Mouse (Mus musculus) heart, postnatal 4 days (tissue): Measurements from ENCODE around the gene Unc5a. TPM values are rescaled to one million over a fixed set of nuclear protein-coding genes. Genes with fewer than 3 reads are reported as not detected.

Experiments used
- DNase-seq: peaks from one replicate; pipeline ENCODE4 v3.0.0; 2021
- total RNA-seq, 2 experiments: library from RNA; stranded (reverse); gene quantifications; 2 replicates each; pipeline ENCODE4 v1.2.3; 2021

Unc5a gene
- total RNA-seq, 2 experiments from 2014 or later, result 1.3 to 1.4 TPM

- peak; percentile 14 for DNase-seq
Observed at GRCm38 (mm10) chr13:54955695-54956471, 6.7 kb downstream of the Unc5a start.

DNA sequence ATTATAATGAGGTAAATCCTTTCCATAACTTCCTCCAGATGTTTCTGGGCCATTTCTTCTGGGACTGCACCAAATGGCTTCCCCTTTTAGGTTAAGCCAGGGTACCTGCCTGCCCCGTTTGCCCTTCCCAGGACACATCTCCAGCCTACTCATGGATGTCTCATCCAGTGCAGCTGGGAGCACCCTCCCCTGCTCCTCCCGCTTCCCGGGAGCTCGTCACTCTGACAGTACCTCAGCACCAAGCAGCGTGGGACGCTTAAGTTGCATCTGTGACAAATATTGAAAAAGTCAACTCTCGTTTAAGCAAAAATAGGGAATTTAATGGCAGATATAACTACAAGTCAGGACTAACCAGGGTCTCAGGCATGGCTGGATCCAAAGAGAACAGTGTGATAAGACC, 8.1 kb downstream of the Unc5a start:
- DNase-seq, result no peak

DNA sequence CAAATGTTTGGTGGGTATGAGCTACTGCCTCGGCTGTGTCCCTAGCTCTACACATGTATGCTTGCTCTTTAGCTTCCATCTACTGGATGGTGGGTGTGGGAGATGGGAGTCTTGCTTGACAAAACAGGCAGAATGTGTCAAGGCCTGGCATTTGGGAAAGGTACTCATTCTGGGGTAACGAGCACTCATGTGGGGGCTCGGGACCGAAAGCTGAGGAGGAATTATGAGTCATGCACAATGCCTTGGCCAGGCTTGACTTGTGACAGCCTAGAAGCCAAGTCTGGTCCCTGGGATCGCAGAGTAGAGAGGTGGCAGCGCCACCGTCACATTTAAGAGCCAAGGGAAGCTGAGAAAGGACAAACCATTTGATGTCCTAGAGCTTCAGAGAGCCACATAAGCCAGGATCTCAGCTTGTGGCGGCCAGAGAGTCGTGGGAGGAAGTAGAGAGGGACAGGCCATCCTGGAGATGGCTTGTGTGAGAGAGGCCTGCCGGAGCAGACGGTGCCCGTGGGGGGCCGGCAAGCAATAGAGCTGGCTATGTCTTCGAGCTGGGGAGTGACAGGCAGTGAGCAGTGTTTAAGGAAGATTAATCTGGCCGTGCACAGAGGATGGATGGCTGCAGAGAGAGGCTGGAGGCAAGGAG, 10.0 kb downstream of the Unc5a start:
- DNase-seq, result no peak

DNA sequence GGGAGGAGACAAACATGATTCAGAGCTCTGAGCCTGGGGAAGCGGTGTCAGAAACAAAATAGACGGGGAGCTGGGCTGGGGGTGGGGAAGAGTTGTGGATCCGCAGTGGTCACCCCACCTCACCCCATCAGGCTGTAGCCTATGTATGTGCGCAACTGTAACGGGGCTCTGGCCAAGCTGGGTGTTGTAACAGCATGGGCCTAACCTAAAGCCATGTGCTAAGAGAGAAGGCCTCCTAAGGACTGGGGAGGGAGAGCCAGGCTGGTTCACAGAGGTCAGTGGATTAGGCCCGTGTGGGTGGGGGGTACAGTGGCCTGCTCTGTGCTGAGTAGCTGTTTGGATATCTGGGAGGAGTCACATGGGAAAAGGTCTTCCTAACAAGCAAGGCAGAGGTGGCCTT, 10.6 kb downstream of the Unc5a start:
- no peak for DNase-seq

GRCm38 (mm10) chr13:54960491-54960890, 11.3 kb downstream of the Unc5a start:
- no peak for DNase-seq

DNA sequence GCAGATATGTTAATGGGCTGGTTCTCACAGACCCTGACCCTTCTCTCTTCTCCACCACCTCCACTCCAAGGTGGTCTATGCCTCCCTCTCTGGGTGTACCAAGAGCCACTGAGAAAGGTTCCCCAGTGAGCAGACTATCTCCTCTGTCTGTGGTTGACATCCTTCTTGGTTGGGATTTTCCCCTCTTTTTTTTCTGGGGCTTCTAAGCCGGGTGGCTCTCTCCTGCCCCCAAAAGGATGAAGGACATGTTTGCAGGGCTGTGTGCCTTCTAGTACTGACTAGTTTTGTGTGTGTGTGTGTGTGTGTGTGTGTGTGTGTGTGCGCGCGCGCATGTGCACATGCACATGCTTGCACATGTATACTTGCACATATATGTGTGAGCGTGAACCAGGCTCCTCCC, 16.0 kb downstream of the Unc5a start:
- no peak for DNase-seq

- DNase-seq, result no peak
Observed at GRCm38 (mm10) chr13:54967501-54967900, 18.3 kb downstream of the Unc5a start.

- DNase-seq, result no peak
Observed at GRCm38 (mm10) chr13:54968636-54969035, 19.4 kb downstream of the Unc5a start.

DNA sequence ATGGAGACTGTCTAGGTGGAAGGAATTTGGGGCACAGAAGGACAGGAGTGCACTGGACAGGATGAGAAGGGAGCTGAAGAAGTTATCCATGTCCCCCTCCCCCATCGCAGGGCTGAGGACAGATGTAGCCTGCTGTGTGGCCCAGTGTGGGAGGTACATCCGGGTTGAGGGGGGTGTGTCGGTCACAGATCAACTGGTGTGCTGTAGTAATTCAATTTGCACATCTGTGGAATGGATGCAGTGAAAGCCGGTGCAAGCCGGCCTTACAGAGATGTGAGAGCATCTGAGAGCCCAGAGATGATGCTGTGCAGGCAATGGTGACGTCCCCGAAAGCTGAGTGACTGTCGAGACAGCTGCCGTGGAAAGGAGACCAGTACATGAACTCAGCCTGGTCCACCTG, 20.3 kb downstream of the Unc5a start:
- DNase-seq, result no peak

DNA sequence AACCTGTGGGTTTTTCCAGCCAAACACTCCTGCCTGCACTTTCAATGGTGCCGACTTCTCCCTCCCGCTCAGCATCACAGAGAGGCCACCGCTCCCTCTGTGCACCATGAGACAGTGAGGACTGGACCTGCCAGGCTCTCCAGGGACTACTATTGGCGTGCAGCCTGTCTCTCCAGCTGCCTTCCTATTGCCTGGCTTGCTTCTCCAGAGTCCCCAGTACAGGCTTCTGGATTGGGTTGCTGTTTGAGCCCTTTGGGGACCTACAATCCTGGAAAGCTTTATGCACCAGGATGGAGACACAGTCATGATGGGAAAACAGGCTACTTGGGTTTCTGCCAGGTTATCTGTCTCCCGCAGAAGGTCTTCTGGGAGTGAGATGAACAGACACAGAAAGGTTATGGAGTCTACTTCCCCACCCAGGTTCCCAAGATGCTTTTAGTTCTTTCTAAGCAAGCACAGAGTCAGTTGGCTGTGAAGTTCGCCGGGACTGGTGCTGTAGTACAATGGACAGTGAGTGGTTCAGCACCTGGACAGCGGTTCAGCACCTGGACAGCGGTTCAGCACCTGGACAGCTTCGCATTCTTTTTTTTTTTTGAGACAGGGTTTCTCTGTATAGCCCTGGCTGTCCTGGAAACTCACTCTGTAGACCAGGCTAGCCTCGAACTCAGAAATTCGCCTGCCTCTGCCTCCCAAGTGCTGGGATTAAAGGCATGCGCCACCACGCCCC, 21.5 kb downstream of the Unc5a start:
- DNase-seq, result peak; percentile 79

- no peak for DNase-seq
Observed at GRCm38 (mm10) chr13:54975546-54975945, 26.3 kb downstream of the Unc5a start.

DNA sequence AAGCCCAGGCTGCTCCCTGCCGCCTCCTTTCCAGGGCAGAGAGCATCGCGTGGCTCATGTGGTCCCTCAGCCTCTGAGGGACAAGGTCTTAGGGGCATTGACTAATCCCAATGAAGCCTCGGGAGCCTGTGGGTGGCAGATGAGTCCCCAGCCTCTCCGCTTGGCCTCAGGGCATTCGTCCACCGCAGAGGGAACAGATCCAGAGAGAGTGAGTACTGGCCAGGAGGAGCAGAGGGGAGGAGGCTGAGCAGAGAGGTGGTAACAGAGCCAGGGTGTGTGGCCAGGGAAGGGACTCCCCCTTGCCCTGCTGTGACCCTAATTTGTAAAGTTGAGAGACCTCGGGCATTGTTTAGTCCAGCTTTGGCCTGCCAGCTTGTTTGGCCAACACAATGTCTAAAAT, 29.6 kb downstream of the Unc5a start:
- DNase-seq, result no peak

DNA sequence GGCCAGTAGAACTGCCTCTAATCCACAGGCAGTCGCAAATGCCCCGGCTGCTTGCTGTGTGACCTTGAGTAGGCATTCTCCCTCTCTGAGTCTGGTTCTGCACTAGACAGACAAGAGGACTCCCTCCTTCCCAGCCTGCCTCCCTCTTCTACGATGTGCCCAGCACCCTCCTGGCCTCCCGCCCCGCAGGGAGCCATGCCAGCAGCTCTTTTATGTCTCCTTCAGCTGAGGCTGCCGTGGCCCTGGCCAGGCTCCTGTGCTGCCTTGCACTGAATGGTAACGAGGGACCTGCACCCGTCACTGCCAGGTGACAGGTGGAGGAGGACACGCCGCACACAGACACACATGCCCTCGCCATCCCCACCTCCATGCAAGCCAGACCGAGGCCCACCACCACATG, 31.7 kb downstream of the Unc5a start:
- no peak for DNase-seq

DNA sequence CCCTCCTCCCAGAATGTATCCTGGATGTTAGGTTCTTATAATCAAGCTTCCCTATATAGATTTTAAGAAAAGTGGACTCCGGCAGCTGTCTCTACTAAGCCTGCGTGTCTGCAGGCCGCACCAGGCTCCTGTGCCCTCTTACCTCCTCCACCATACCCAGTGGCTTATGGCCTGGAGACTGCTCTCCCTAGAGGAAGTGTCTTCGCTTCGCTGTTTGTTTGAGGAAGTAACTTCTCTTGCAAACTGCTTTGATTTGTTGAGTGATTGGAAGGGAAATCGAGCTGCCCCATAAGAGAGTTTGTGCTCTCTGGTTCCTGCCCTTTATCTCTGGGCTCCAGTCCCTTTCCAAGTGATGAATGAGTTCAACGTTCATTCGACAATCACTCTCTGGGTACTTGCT, 33.8 kb downstream of the Unc5a start:
- DNase-seq, result no peak

GRCm38 (mm10) chr13:54983614-54984013, 34.4 kb downstream of the Unc5a start:
- no peak for DNase-seq

- no peak for DNase-seq
Observed at GRCm38 (mm10) chr13:54987405-54987804, 38.2 kb downstream of the Unc5a start.

- no peak for DNase-seq
Observed at GRCm38 (mm10) chr13:54988181-54988760, 39.1 kb downstream of the Unc5a start.

- no peak for DNase-seq
Observed at GRCm38 (mm10) chr13:54992215-54992614, 43.0 kb downstream of the Unc5a start.

DNA sequence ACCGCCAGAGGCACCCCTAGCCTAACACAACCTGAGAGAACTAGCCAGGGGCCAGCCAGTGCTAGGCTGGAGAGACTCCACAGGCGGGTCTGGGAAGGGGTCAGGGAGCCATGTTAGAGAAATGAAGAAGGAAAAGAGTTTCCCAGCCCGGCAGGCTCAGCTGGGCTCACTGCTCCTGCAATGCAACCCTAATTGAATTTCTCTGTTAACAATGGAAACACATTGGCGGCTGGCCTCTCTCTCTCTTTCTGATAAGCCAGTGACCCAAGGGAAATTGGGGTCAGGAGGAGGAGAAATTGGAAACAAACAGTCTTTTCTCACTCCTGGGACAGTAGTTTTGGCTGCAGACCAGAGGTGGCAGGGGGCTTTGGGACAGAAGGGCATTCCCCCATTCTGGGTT, 45.4 kb downstream of the Unc5a start:
- DNase-seq, result no peak

- DNase-seq, result no peak
Observed at GRCm38 (mm10) chr13:54995161-54995560, 46.0 kb downstream of the Unc5a start.

DNA sequence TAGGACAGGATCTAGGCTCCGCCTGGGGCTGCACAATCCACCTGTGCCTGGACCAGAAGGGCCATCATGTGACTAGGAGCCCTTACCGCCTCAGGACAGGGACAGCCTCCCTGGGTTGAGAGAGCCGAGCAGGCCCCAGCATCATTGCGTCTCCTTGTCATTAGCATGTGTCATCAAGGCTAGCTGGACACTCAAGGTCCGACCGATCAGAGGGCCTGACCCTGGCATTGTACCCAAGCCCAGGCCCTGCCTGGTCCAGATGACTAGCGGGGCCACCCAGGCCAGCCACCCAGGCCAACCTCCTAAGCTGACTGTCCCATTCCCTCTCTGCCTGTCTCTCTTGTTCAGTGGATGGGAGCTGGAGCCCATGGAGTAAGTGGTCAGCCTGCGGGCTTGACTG, 48.4 kb downstream of the Unc5a start:
- no peak for DNase-seq

GRCm38 (mm10) chr13:55000433-55000832, 51.2 kb downstream of the Unc5a start:
- no peak for DNase-seq

DNA sequence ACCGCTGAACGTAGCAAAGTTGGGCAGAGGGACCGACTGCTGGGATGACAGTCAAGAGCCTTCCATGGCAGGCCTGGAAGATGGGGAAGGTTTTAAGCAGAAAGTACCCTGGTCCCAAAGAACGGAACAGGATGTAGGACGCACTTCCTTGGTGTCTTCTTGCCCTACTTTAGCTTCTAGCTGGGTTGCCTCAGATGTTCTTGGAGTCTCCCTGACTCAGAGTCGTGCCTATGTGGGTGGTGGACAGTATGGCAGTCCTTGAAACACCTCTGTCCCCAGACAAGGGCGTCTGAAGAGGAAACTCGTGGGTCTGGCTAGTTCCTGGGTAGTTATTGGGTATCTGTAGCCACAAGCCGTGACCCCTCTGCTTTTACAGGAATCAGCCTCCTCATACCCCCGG, 52.9 kb downstream of the Unc5a start:
- no peak for DNase-seq
